Mouse (Mus musculus): Measurements from ENCODE around the gene Prkar2b. TPM values are rescaled to one million over a fixed set of nuclear protein-coding genes. Genes with fewer than 3 reads are reported as not detected.
"Not testable (repeated sequence)": the region's sequence is repeated elsewhere in the genome, so short reads cannot be mapped to it uniquely, and the experiment has no call there.

The Prkar2b gene
- total RNA-seq, 2 experiments from 2014 or later: 1.7 to 1.9 TPM

GRCm38 (mm10) chr12:32011128-32011527 is 50.0 kb downstream of the Prkar2b start:
- intact Hi-C loops (cut with DNase I): no loop called here
- DNase-seq: no peak

- DNase-seq; intact Hi-C loops (cut with DNase I): not testable (repeated sequence)
These were observed 51.1 kb downstream of the Prkar2b start for GRCm38 (mm10) chr12:32009985-32010369.

GRCm38 (mm10) chr12:32009267-32009984 is 51.7 kb downstream of the Prkar2b start:
- intact Hi-C loops (cut with DNase I): no loop called here
- no peak for DNase-seq

GRCm38 (mm10) chr12:32008728-32009127 is 52.4 kb downstream of the Prkar2b start:
- intact Hi-C loops (cut with DNase I): no loop called here
- DNase-seq: no peak

GRCm38 (mm10) chr12:32007646-32008045 is 53.5 kb downstream of the Prkar2b start:
- no peak for DNase-seq
- intact Hi-C loops (cut with DNase I): no loop called here

- intact Hi-C loops (cut with DNase I): no loop called here
These were observed 54.1 kb downstream of the Prkar2b start for GRCm38 (mm10) chr12:32007040-32007439.

GRCm38 (mm10) chr12:32006391-32006929 is 54.6 kb downstream of the Prkar2b start:
- intact Hi-C loops (cut with DNase I): no loop called here
- no peak for DNase-seq

More at GRCm38 (mm10) chr12:32007040-32007439, 54.1 kb downstream of the Prkar2b start:
- no peak for DNase-seq

- intact Hi-C loops (cut with DNase I): no loop called here
- no peak for DNase-seq
These were observed 60.6 kb downstream of the Prkar2b start for GRCm38 (mm10) chr12:32000464-32000863.

GRCm38 (mm10) chr12:31998706-31999105 is 62.4 kb downstream of the Prkar2b start:
- DNase-seq: no peak
- intact Hi-C loops (cut with DNase I): no loop called here

DNA sequence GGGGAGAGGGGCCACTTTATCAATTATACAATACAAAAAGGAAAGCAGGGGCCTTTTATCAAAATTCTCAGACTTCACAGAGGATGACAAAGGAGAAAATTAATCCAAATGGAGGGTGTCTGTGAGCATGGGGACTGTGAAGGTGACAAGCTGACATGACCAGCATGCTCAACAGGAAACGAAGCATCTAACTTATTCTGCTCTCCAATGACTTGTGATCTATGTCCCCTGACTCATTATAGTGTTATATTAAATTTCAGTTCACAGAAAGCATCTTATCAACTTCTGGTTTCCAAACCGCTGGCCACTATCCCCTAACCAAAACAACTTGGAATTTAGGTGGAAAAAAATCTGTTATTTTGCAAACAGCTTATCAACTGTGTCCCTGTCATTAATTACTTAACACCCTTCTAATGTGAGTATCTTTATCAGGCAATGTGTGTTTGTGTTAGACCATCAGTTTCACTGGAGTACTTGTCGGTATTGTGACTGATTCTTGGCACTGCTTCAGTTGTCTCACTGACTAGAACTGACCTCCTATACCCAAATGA is 63.7 kb downstream of the Prkar2b start:
- DNase-seq: no peak
- intact Hi-C loops (cut with DNase I): no loop called here

DNA sequence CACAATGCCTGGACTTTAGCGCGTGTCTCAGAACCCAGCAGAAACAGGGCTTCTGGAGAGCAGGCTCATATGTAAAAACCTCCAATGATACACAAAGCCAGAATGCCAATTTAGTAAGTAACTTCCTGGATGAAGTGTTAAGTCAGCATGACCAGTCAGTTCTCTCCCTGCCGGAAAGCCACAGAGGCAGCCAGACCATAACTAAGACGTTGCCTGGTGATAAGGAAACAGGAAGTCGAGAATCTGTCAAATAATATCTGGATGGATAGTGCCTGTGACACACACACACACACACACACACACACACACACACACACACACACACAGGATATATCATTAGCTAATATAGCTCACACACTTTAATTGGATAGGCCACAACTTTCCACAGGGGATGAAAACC is 64.2 kb downstream of the Prkar2b start:
- intact Hi-C loops (cut with DNase I): no loop called here
- DNase-seq: no peak

- no peak for DNase-seq
- intact Hi-C loops (cut with DNase I): no loop called here
These were observed 70.5 kb downstream of the Prkar2b start for GRCm38 (mm10) chr12:31990575-31990974.

GRCm38 (mm10) chr12:31989726-31990125 is 71.4 kb downstream of the Prkar2b start:
- DNase-seq: no peak
- intact Hi-C loops (cut with DNase I): no loop called here

GRCm38 (mm10) chr12:31986463-31986862 is 74.6 kb downstream of the Prkar2b start:
- no peak for DNase-seq
- intact Hi-C loops (cut with DNase I): no loop called here

- DNase-seq: no peak
- intact Hi-C loops (cut with DNase I): no loop called here
These were observed 75.4 kb downstream of the Prkar2b start for GRCm38 (mm10) chr12:31985738-31986137.

GRCm38 (mm10) chr12:31984664-31985063 is 76.4 kb downstream of the Prkar2b start:
- intact Hi-C loops (cut with DNase I): no loop called here
- DNase-seq: no peak

GRCm38 (mm10) chr12:31984206-31984605 is 76.9 kb downstream of the Prkar2b start:
- no peak for DNase-seq
- intact Hi-C loops (cut with DNase I): no loop called here

GRCm38 (mm10) chr12:31983769-31984168 is 77.3 kb downstream of the Prkar2b start:
- DNase-seq: no peak
- intact Hi-C loops (cut with DNase I): no loop called here

DNA sequence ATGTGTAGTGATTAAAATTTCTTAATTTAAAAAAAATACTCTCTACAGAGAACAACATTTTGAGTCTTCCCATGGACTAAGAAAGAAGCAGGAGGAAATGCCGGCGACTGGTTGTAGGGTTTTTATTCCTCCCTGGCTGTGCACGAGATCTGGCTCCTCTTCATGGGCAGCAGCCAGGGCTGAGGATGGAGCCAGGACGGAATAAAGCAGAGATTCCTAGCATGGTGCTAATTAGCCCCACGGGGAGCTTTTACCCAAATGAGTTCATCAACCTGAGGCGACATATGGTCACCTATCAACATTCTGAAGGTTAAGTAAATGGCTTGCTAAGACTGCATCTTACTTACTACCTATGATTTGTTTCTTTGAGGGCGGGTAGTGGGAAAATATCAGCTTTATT is 77.9 kb downstream of the Prkar2b start:
- intact Hi-C loops (cut with DNase I): no loop called here
- DNase-seq: no peak

GRCm38 (mm10) chr12:31977613-31978195 is 83.4 kb downstream of the Prkar2b start:
- intact Hi-C loops (cut with DNase I): no loop called here
- no peak for DNase-seq

- DNase-seq: no peak
- intact Hi-C loops (cut with DNase I): no loop called here
These were observed 84.6 kb downstream of the Prkar2b start for GRCm38 (mm10) chr12:31976544-31976943.
